Comparison of ENCODE assay signal across 10 mouse cellular contexts in genomic region chr19:55745192-55745578, GRCm38 (mm10). TPM values are rescaled to one million over a fixed set of nuclear protein-coding genes. Genes with fewer than 3 reads are reported as not detected.
A peak's percentile ranks its signal among the peaks of the same experiment; 100 is the strongest.
DNase-seq lines count a peak whose midpoint lies in the region; ATAC-seq and TF ChIP-seq lines count a peak whose summit lies in the region.
"Had no signal": no experiment of that assay in that cellular context is flagged by ENCODE, and none has a peak within 500 bp of the region (broad histone marks: within the 10 kb centered on the region; RNA-seq: fewer than 3 reads in every experiment).

No protein-coding gene starts in this region.

- peak overlapping the region; percentile 82 for H3K4me3 ChIP-seq in heart, embryonic 10.5 days
- H3K4me3 ChIP-seq in embryonic facial prominence, embryonic 12.5 days: peak overlapping the region; percentile 91
- peak overlapping the region; percentile 54 for H3K4me3 ChIP-seq in hindbrain, postnatal 0 days (ENCODE audit: low read length)
- H3K4me3 ChIP-seq in midbrain, postnatal 0 days (ENCODE audit: low read depth, low read length): peak overlapping the region; percentile 66

- no peak for DNase-seq in heart, embryonic 10.5 days (ENCODE audit: low spot score)
- DNase-seq in heart, postnatal 4 days: no peak
- DNase-seq in hindbrain, postnatal 0 days (ENCODE audit: low spot score): no peak
- no peak for DNase-seq in midbrain, postnatal 0 days (ENCODE audit: low spot score)
- DNase-seq in spleen, postnatal 10 days (ENCODE audit: low spot score in 2 of 2): no peak
- no peak for DNase-seq in left cerebral cortex, adult 11 months (ENCODE audit: low spot score)
- DNase-seq in left cerebral cortex, postnatal 4 days: no peak
- DNase-seq: kidney, adult 8-10 months had no signal

- H3K27me3 ChIP-seq in heart, embryonic 10.5 days (ENCODE audit: insufficient read depth, poor library complexity, severe bottlenecking): no peaks in the 10 kb centered on the region
- H3K27me3 ChIP-seq in embryonic facial prominence, embryonic 12.5 days: no peaks in the 10 kb centered on the region
- H3K27me3 ChIP-seq in hindbrain, postnatal 0 days (ENCODE audit: insufficient read depth, low read length): peaks cover 4% of the 10 kb centered on the region; the same call in 1 of the 2 replicates
- H3K27me3 ChIP-seq in midbrain, postnatal 0 days (ENCODE audit: insufficient read depth, low read length): no peaks in the 10 kb centered on the region

- peak overlapping the region; percentile 86 for H3K4me2 ChIP-seq in embryonic facial prominence, embryonic 12.5 days (replicated peaks)
- peak overlapping the region; percentile 72 for H3K4me2 ChIP-seq in hindbrain, postnatal 0 days (ENCODE audit: low read depth, low read length)
- peak overlapping the region; percentile 58 for H3K4me2 ChIP-seq in midbrain, postnatal 0 days (ENCODE audit: low read depth, low read length, poor library complexity, severe bottlenecking)

- H3K9ac ChIP-seq in embryonic facial prominence, embryonic 12.5 days: peak overlapping the region; percentile 99
- peak overlapping the region; percentile 62; the same call in 1 of the 2 replicates for H3K9ac ChIP-seq in hindbrain, postnatal 0 days (replicated peaks; ENCODE audit: low read length)
- H3K9ac ChIP-seq in midbrain, postnatal 0 days (replicated peaks; ENCODE audit: low read length, poor library complexity, severe bottlenecking): peak overlapping the region; percentile 85

- intact Hi-C loops in left cerebral cortex, postnatal 4 days (cut with DNase I): no loop called here

- peaks cover 69% of the 10 kb centered on the region for H3K4me1 ChIP-seq in heart, embryonic 10.5 days
- peaks cover 56% of the 10 kb centered on the region for H3K4me1 ChIP-seq in embryonic facial prominence, embryonic 12.5 days
- peaks cover 12% of the 10 kb centered on the region; the same call in 1 of the 2 replicates for H3K4me1 ChIP-seq in hindbrain, postnatal 0 days (ENCODE audit: insufficient read depth, low read length)
- 0 out of 2 replicates have a peak, but pooled peaks cover 2% of the 10 kb centered on the region for H3K4me1 ChIP-seq in midbrain, postnatal 0 days (ENCODE audit: insufficient read depth, low read length)

- no peak for ATAC-seq in embryonic facial prominence, embryonic 12.5 days (ENCODE audit: insufficient number of reproducible peaks, insufficient read depth, low FRiP score, low TSS enrichment)
- no peak for ATAC-seq in hindbrain, postnatal 0 days
- no peak for ATAC-seq in midbrain, postnatal 0 days (ENCODE audit: low FRiP score)
- ATAC-seq: CD4-positive, CD25-positive, alpha-beta regulatory T cell, adult 4 months had no signal

- H3K9me3 ChIP-seq in heart, embryonic 10.5 days: no peaks in the 10 kb centered on the region
- no peaks in the 10 kb centered on the region for H3K9me3 ChIP-seq in embryonic facial prominence, embryonic 12.5 days
- H3K9me3 ChIP-seq in hindbrain, postnatal 0 days (ENCODE audit: low read length): no peaks in the 10 kb centered on the region
- no peaks in the 10 kb centered on the region for H3K9me3 ChIP-seq in midbrain, postnatal 0 days (ENCODE audit: low read length)

- H3K27ac ChIP-seq in heart, embryonic 10.5 days: peak overlapping the region; percentile 99
- H3K27ac ChIP-seq in embryonic facial prominence, embryonic 12.5 days: peak overlapping the region; percentile 100
- peak overlapping the region; percentile 89; the same call in 1 of the 2 replicates for H3K27ac ChIP-seq in hindbrain, postnatal 0 days
- H3K27ac ChIP-seq in midbrain, postnatal 0 days (ENCODE audit: low read depth, low read length): peak overlapping the region; percentile 93

- TF ChIP-seq CTCF in hindbrain, postnatal 0 days (IDR thresholded peaks at IDR 0.05; ENCODE audit: low read depth): no peak
- no peak for TF ChIP-seq CTCF in midbrain, postnatal 0 days (IDR thresholded peaks at IDR 0.05)

- 14% methylated on average over 9 of the region's 9 CpGs for WGBS in heart, embryonic 10.5 days
- 2% methylated on average over 9 of the region's 9 CpGs for WGBS in embryonic facial prominence, embryonic 12.5 days
- WGBS in hindbrain, postnatal 0 days: 13% methylated on average over 9 of the region's 9 CpGs
- 13% methylated on average over 9 of the region's 9 CpGs for WGBS in midbrain, postnatal 0 days

- H3K36me3 ChIP-seq in heart, embryonic 10.5 days: no peaks in the 10 kb centered on the region
- no peaks in the 10 kb centered on the region for H3K36me3 ChIP-seq in embryonic facial prominence, embryonic 12.5 days
- no peaks in the 10 kb centered on the region for H3K36me3 ChIP-seq in hindbrain, postnatal 0 days (ENCODE audit: insufficient read depth, low read length)
- no peaks in the 10 kb centered on the region for H3K36me3 ChIP-seq in midbrain, postnatal 0 days (ENCODE audit: insufficient read depth, low read length)

RNA-seq across cellular contexts. Expression of gene Tcf7l2, which starts 3.6 kb away (rescaled TPM):
- polyA plus RNA-seq in heart, embryonic 10.5 days (2016; fragmentation: Nextera tagmentation; extraction: Ambion mirVana): 53.2 and 61.8 TPM in 2 replicates
- total RNA-seq in heart, postnatal 4 days (2021): 10 to 100 TPM; 24.6 to 28.6 TPM
- 137 and 148 TPM in 2 replicates for polyA plus RNA-seq in embryonic facial prominence, embryonic 12.5 days (2016; fragmentation: Nextera tagmentation; extraction: Ambion mirVana)
- 3.9 and 4.0 TPM in 2 replicates for total RNA-seq in hindbrain, postnatal 0 days (2014; rRNA removed)
- polyA plus RNA-seq in hindbrain, postnatal 0 days (2015; fragmentation: Nextera tagmentation; extraction: Ambion mirVana): 37.3 and 71.6 TPM in 2 replicates
- total RNA-seq in midbrain, postnatal 0 days (2014; rRNA removed): 67.2 and 86.1 TPM in 2 replicates
- 763 and 861 TPM in 2 replicates for polyA plus RNA-seq in midbrain, postnatal 0 days (2015; fragmentation: Nextera tagmentation; extraction: Ambion mirVana)
- total RNA-seq in left cerebral cortex, postnatal 4 days (2021): 10 to 100 TPM in 1 of 2 experiments, 1 to 10 TPM in 1; 9.6 to 11.9 TPM
